Mouse (Mus musculus) G1E (cell line): ENCODE measurements around the gene Hpcal1. TPM values are rescaled to one million over a fixed set of nuclear protein-coding genes. Genes with fewer than 3 reads are reported as not detected.

ENCODE experiments used
- polyA plus RNA-seq: library from polyadenylated mRNA; stranded (reverse); fragments of >175 nt; gene quantifications from 2 replicates; pipeline ENCODE4 v1.2.3, GENCODE M21; 2012
- total RNA-seq, 2 experiments: library from RNA; stranded (forward) in 1 of 2; stranded (reverse) in 1 of 2; fragments of 200-1000 nt in 1 of 2; fragments of >200 nt in 1 of 2; fragmentation: Nextera tagmentation in 1 of 2; gene quantifications; 2 replicates each; pipeline ENCODE4 v1.2.3; 2014 to 2017

Hpcal1 gene
- total and polyA plus RNA-seq, 3 experiments: not detected

Other genes starting within 250 kb of the Hpcal1 start
- 253 and 303 TPM in 2 replicates for gene Odc1, start 146.1 kb upstream of the Hpcal1 start, total RNA-seq (2014; fragmentation: Nextera tagmentation)
- gene Odc1, start 146.1 kb upstream of the Hpcal1 start, total RNA-seq (2017): 219 and 221 TPM in 2 replicates
- gene Odc1, start 146.1 kb upstream of the Hpcal1 start, polyA plus RNA-seq: 44.6 and 61.1 TPM in 2 replicates